Mouse (Mus musculus) heart, embryonic 16.5 days (tissue): ENCODE data around the gene Nkain2. TPM values are rescaled to one million over a fixed set of nuclear protein-coding genes. Genes with fewer than 3 reads are reported as not detected.

ENCODE experiments used
- ATAC-seq: fragments of 200-750 bp; cut with Nextera tagmentation; replicated peaks from 2 replicates; pipeline ENCODE4 v1.8.0; 2017; ENCODE audit warnings: moderate number of reproducible peaks; ENCODE audit not compliant: insufficient read depth, low FRiP score; ENCODE audit errors: extremely low read depth
- H3K27ac ChIP-seq: fragments of 300-500 bp; sonication (generic); 2 replicates; pipeline ENCODE4 v1.5.1; 2014; ENCODE audit warnings: mild to moderate bottlenecking, low read length, control low read depth, moderate library complexity
- H3K27me3 ChIP-seq: fragments of 300-500 bp; sonication (generic); 2 replicates; pipeline ENCODE4 v1.6.1; 2014; ENCODE audit warnings: low read length, mixed read lengths; ENCODE audit not compliant: control insufficient read depth, insufficient read depth
- H3K36me3 ChIP-seq: fragments of 300-500 bp; sonication (generic); 2 replicates; pipeline ENCODE4 v1.6.1; 2014; ENCODE audit not compliant: control insufficient read depth, insufficient read depth
- H3K4me1 ChIP-seq: fragments of 300-500 bp; sonication (generic); 2 replicates; pipeline ENCODE4 v1.6.1; 2014; ENCODE audit warnings: low read length, mixed read lengths; ENCODE audit not compliant: control insufficient read depth, insufficient read depth
- H3K4me2 ChIP-seq: fragments of 300-500 bp; sonication (generic); 2 replicates; pipeline ENCODE4 v1.6.1; 2014; ENCODE audit warnings: low read depth, mild to moderate bottlenecking, control low read depth, low read length
- H3K4me3 ChIP-seq: fragments of 300-500 bp; sonication (generic); 2 replicates; pipeline ENCODE4 v1.5.1; 2014; ENCODE audit warnings: mild to moderate bottlenecking, control low read depth, low read length
- H3K9ac ChIP-seq: fragments of 300-500 bp; sonication (generic); 2 replicates; pipeline ENCODE4 v1.6.1; 2014; ENCODE audit warnings: low read length, control low read depth
- H3K9me3 ChIP-seq: fragments of 300-500 bp; sonication (generic); replicated peaks from 2 replicates; pipeline ENCODE4 v1.6.1; 2016; ENCODE audit warnings: low read length; ENCODE audit not compliant: control insufficient read depth
- WGBS: fragments of 180-500 bp; shearing (Covaris S2); extraction: QIAGEN DNeasy Blood & Tissue Kit; methylation state at CpG from one replicate; pipeline ENCODE4 v1.1.7; 2014; 5-methylcytosine and 5-hydroxymethylcytosine counted together
- polyA plus RNA-seq: library from polyadenylated mRNA; unstranded; fragments of >200 nt; fragmentation: Nextera tagmentation; extraction: Ambion mirVana; gene quantifications from 2 replicates; pipeline ENCODE4 v1.2.1, GENCODE M21; 2015

Nkain2 gene
- polyA plus RNA-seq, 1 experiment from 2014 or later, result 0.49 TPM

DNA sequence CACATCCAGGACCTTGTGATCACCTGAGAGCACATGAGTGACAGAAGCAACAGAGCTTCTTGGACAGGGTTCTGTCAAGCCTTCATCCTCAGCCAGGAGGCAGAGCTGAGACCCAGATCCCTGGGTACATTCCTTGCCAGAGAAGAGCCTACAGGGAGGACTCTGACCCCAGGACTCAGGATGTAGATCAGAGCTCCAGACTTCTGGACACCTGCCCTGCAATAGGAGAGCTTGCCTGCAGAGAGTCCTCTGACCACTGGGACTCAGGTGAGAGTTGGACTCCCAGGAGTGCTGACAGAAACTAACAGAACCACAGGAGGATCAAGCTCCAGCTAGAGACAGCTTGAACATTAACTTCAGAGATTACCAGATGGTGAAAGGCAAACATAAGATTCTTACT is 1162.2 kb downstream of the Nkain2 start:
- Histone ChIP-seq H3K4me2 (no peak overlapping the region), H3K9me3 (no peaks in the 10 kb centered on the region), H3K27ac (no peak overlapping the region), H3K36me3 (no peaks in the 10 kb centered on the region), H3K4me3 (no peak overlapping the region), H3K4me1 (no peaks in the 10 kb centered on the region), H3K27me3 (no peaks in the 10 kb centered on the region), H3K9ac (no peak overlapping the region)
- ATAC-seq, result no peak

DNA sequence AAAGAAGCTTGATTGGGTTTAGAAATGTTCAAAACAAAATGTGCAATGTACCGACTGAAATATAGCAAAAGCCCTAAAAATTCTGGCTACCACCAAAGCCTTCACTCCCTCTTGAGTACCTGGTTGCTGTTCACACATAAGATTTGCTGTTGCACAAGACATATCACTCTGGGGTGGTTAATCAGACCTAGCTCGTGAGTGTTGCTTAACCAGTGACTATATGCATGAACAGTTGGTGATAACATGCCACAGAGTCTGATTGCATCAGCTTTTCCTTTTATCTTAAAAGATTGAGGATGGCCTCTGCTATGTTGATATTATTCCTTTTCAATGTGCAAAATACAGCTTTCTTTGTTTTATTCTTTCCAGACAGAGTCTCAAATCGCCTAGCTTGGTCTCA is 1243.0 kb downstream of the Nkain2 start:
- no peaks in the 10 kb centered on the region for H3K4me1 ChIP-seq
- H3K36me3 ChIP-seq, result no peaks in the 10 kb centered on the region
- no peak overlapping the region for H3K4me2 ChIP-seq
- WGBS, result 71% methylated on average over 3 of the region's 3 CpGs
- no peaks in the 10 kb centered on the region for H3K9me3 ChIP-seq
- H3K9ac ChIP-seq, result no peak overlapping the region
- H3K27me3 ChIP-seq, result no peaks in the 10 kb centered on the region
- H3K4me3 ChIP-seq, result no peak overlapping the region
- ATAC-seq, result no peak
- H3K27ac ChIP-seq, result no peak overlapping the region

DNA sequence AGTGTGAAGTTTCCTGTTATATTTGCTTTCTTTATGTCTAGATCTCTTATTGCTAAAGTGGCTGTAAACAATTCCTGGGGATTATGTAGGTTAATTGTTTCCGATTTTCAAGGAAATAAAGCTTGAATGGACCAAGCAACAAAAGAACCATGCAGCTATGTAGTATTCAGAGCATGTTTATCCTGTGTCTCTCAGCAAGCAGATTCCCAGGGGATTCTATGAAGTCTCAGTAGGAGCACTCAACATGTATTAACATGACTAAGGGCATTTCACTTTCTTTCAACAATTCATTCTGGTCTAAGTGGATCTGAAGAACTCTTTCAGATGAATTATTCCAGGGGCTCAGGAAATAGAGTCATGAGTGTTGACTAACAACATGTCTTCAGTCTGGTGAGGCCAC is 1244.2 kb downstream of the Nkain2 start:
- Histone ChIP-seq H3K4me2 (no peak overlapping the region), H3K4me3 (no peak overlapping the region), H3K27me3 (no peaks in the 10 kb centered on the region), H3K9ac (no peak overlapping the region), H3K4me1 (no peaks in the 10 kb centered on the region), H3K9me3 (no peaks in the 10 kb centered on the region), H3K36me3 (no peaks in the 10 kb centered on the region), H3K27ac (no peak overlapping the region)
- WGBS, result 49% methylated on average over 1 of the region's 1 CpGs
- ATAC-seq, result no peak

Other genes starting within 250 kb of the Nkain2 start
- gene Trdn, start 190.1 kb upstream of the Nkain2 start, polyA plus RNA-seq, result 240 and 267 TPM in 2 replicates